ENCODE assay signal across 19 mouse cellular contexts in the genomic region with DNA sequence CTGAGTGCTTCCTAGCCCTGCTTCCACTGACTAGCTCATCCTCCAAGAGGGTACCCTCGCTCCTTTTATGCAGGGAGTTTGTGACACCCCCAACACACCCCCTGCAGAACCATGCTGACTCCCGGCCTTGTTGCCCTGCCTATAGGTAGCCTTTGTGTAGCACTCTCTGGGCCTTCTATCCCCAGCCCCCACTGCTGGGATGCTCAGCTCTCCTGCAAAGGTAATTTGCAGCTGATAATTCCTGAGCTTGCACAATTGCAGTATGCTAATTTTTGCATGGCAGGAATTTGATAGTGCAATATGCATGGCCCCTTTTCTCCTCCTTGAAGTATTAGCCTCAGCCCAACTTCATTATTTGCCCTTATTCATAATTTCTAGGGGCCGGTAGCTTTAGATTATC. TPM values are rescaled to one million over a fixed set of nuclear protein-coding genes. Genes with fewer than 3 reads are reported as not detected.
DNase-seq lines count a peak whose midpoint lies in the region; ATAC-seq lines count a peak whose summit lies in the region.
"Had no signal": no experiment of that assay in that cellular context is flagged by ENCODE, and none has a peak within 500 bp of the region (broad histone marks: within the 10 kb centered on the region; RNA-seq: fewer than 3 reads in every experiment).

No protein-coding gene starts in this region.

- H3K36me3 ChIP-seq in kidney, embryonic 15.5 days, result peaks cover 39% of the 10 kb centered on the region
- peaks cover 23% of the 10 kb centered on the region for H3K36me3 ChIP-seq in hindbrain, embryonic 12.5 days
- peaks cover 3% of the 10 kb centered on the region for H3K36me3 ChIP-seq in midbrain, embryonic 11.5 days (ENCODE audit: control insufficient read depth, insufficient read depth, low read length)
- H3K36me3 ChIP-seq in neural tube, embryonic 15.5 days, result peaks cover 13% of the 10 kb centered on the region

- WGBS in kidney, embryonic 15.5 days, result 58% methylated on average over 3 of the region's 3 CpGs
- 23% methylated on average over 3 of the region's 3 CpGs for WGBS in hindbrain, embryonic 12.5 days
- 40% methylated on average over 3 of the region's 3 CpGs for WGBS in midbrain, embryonic 11.5 days
- WGBS in neural tube, embryonic 15.5 days, result 37% methylated on average over 3 of the region's 3 CpGs

- no peaks in the 10 kb centered on the region for H3K27me3 ChIP-seq in kidney, embryonic 15.5 days
- no peaks in the 10 kb centered on the region for H3K27me3 ChIP-seq in hindbrain, embryonic 12.5 days
- no peaks in the 10 kb centered on the region for H3K27me3 ChIP-seq in midbrain, embryonic 11.5 days (ENCODE audit: control insufficient read depth, insufficient read depth, low read length)
- no peaks in the 10 kb centered on the region for H3K27me3 ChIP-seq in neural tube, embryonic 15.5 days (replicated peaks)
- H3K27me3 ChIP-seq: liver, embryonic 13.5 days had no signal

- DNase-seq in kidney, postnatal 14 days, result no peak
- DNase-seq in midbrain, embryonic 11.5 days (ENCODE audit: low spot score, missing footprints), result no peak
- DNase-seq in retina, embryonic 14.5 days (ENCODE audit: low spot score), result no peak
- DNase-seq in frontal cortex, postnatal 36 days (ENCODE audit: low spot score in 2 of 2), result no peak
- DNase-seq: adrenal gland, adult 2 months; cerebellum, adult 9-10 months; gastrocnemius, postnatal 25 days; kidney, adult 9 months; liver, embryonic 13.5 days; lung, postnatal 14 days had no signal

- no peak overlapping the region for H3K4me2 ChIP-seq in kidney, embryonic 15.5 days
- H3K4me2 ChIP-seq in hindbrain, embryonic 12.5 days (replicated peaks), result no peak overlapping the region
- no peak overlapping the region for H3K4me2 ChIP-seq in midbrain, embryonic 11.5 days
- H3K4me2 ChIP-seq in neural tube, embryonic 15.5 days, result no peak overlapping the region
- H3K4me2 ChIP-seq: liver, embryonic 13.5 days had no signal

- no peak overlapping the region for H3K4me3 ChIP-seq in kidney, embryonic 15.5 days (replicated peaks)
- H3K4me3 ChIP-seq in hindbrain, embryonic 12.5 days, result no peak overlapping the region
- H3K4me3 ChIP-seq in midbrain, embryonic 11.5 days (ENCODE audit: low read depth, low read length), result no peak overlapping the region
- H3K4me3 ChIP-seq in neural tube, embryonic 15.5 days (replicated peaks), result no peak overlapping the region
- H3K4me3 ChIP-seq: liver, embryonic 13.5 days had no signal

- peak overlapping the region; percentile 59; the same call in 1 of the 2 replicates for H3K27ac ChIP-seq in kidney, embryonic 15.5 days
- H3K27ac ChIP-seq in hindbrain, embryonic 12.5 days, result peak overlapping the region; percentile 86
- H3K27ac ChIP-seq in midbrain, embryonic 11.5 days (ENCODE audit: low read depth, low read length), result peak overlapping the region; percentile 54; the same call in 1 of the 2 replicates
- peak overlapping the region; percentile 67 for H3K27ac ChIP-seq in neural tube, embryonic 15.5 days (replicated peaks)
- H3K27ac ChIP-seq: liver, embryonic 13.5 days had no signal

- no peaks in the 10 kb centered on the region for H3K9me3 ChIP-seq in kidney, embryonic 15.5 days (replicated peaks)
- H3K9me3 ChIP-seq in hindbrain, embryonic 12.5 days (replicated peaks), result no peaks in the 10 kb centered on the region
- H3K9me3 ChIP-seq in midbrain, embryonic 11.5 days (ENCODE audit: control insufficient read depth, low read length), result no peaks in the 10 kb centered on the region
- no peaks in the 10 kb centered on the region for H3K9me3 ChIP-seq in neural tube, embryonic 15.5 days (replicated peaks)
- H3K9me3 ChIP-seq: liver, embryonic 13.5 days had no signal

- peaks cover 76% of the 10 kb centered on the region for H3K4me1 ChIP-seq in kidney, embryonic 15.5 days
- peaks cover 81% of the 10 kb centered on the region for H3K4me1 ChIP-seq in hindbrain, embryonic 12.5 days
- peaks cover 17% of the 10 kb centered on the region for H3K4me1 ChIP-seq in midbrain, embryonic 11.5 days (ENCODE audit: control insufficient read depth, insufficient read depth, low read length)
- peaks cover 60% of the 10 kb centered on the region for H3K4me1 ChIP-seq in neural tube, embryonic 15.5 days

- H3K9ac ChIP-seq in kidney, embryonic 15.5 days, result no peak overlapping the region
- H3K9ac ChIP-seq in hindbrain, embryonic 12.5 days, result no peak overlapping the region
- no peak overlapping the region for H3K9ac ChIP-seq in midbrain, embryonic 11.5 days (ENCODE audit: low read length)
- no peak overlapping the region for H3K9ac ChIP-seq in neural tube, embryonic 15.5 days (replicated peaks)
- H3K9ac ChIP-seq: liver, embryonic 13.5 days had no signal

- ATAC-seq in kidney, embryonic 15.5 days (replicated peaks; ENCODE audit: low FRiP score), result no peak
- ATAC-seq in hindbrain, embryonic 12.5 days (ENCODE audit: low FRiP score), result peak; percentile 41; the same call in 1 of the 2 replicates
- ATAC-seq in midbrain, embryonic 11.5 days (ENCODE audit: low FRiP score), result peak; percentile 36; the same call in 1 of the 2 replicates
- ATAC-seq in neural tube, embryonic 15.5 days (ENCODE audit: low FRiP score), result peak; percentile 45; the same call in 1 of the 2 replicates
- ATAC-seq in megakaryocyte progenitor cell, adult 5-6 weeks (replicated peaks; ENCODE audit: poor library complexity), result no peak

RNA-seq across cellular contexts. Expression of gene Vapb, which starts 38.2 kb away (rescaled TPM):
- polyA plus RNA-seq in kidney, embryonic 15.5 days (2015; fragmentation: Nextera tagmentation; extraction: Ambion mirVana), result 14.0 and 17.9 TPM in 2 replicates
- polyA plus RNA-seq in hindbrain, embryonic 12.5 days (2016; fragmentation: Nextera tagmentation; extraction: Ambion mirVana), result 10.7 and 14.2 TPM in 2 replicates
- polyA plus RNA-seq in midbrain, embryonic 11.5 days (2014; fragmentation: Nextera tagmentation; extraction: Ambion mirVana), result 13.7 and 13.8 TPM in 2 replicates
- 16.4 and 19.9 TPM in 2 replicates for polyA plus RNA-seq in neural tube, embryonic 15.5 days (2015; fragmentation: Nextera tagmentation; extraction: Ambion mirVana)
- total RNA-seq in megakaryocyte progenitor cell, adult 5-6 weeks (2015), result 8.1 and 9.1 TPM in 2 replicates
- 62.1 and 62.5 TPM in 2 replicates for total RNA-seq in megakaryocyte progenitor cell, adult 5-6 weeks (2017)

RNA-seq across cellular contexts. Expression of gene 1700010B08Rik, which starts 56.3 kb away (rescaled TPM):
- not detected in 2 replicates for polyA plus RNA-seq in kidney, embryonic 15.5 days (2015; fragmentation: Nextera tagmentation; extraction: Ambion mirVana)
- not detected in 2 replicates for polyA plus RNA-seq in hindbrain, embryonic 12.5 days (2016; fragmentation: Nextera tagmentation; extraction: Ambion mirVana)
- polyA plus RNA-seq in midbrain, embryonic 11.5 days (2014; fragmentation: Nextera tagmentation; extraction: Ambion mirVana), result not detected in 2 replicates
- not detected in 2 replicates for polyA plus RNA-seq in neural tube, embryonic 15.5 days (2015; fragmentation: Nextera tagmentation; extraction: Ambion mirVana)
- total RNA-seq in megakaryocyte progenitor cell, adult 5-6 weeks (2015), result not detected in 2 replicates
- total RNA-seq in megakaryocyte progenitor cell, adult 5-6 weeks (2017), result not detected in 2 replicates
- total RNA-seq: adrenal gland, adult 2 months; gastrocnemius, postnatal 25 days; hematopoietic stem cell, adult 5-6 weeks; layer of hippocampus, adult 8-10 months; left cerebral cortex, adult 8-10 months had no signal
- polyA plus RNA-seq: adrenal gland, adult 2 months; heart, embryonic 11.5 days; liver, embryonic 13.5 days; spleen, adult 2 months had no signal

Comparison
In these comparisons a context has a peak if more than half of its experiments do, and no peak if none do; other contexts are left out.
1. ATAC-seq: peak in hindbrain, embryonic 12.5 days (single experiment), midbrain, embryonic 11.5 days (single experiment) and neural tube, embryonic 15.5 days (single experiment); none in kidney, embryonic 15.5 days (single experiment) and megakaryocyte progenitor cell, adult 5-6 weeks (single experiment).
2. Peak in every context shown above with its lines, with median percentiles within 50 percentile points of each other: H3K27ac ChIP-seq.